Mouse (Mus musculus): ENCODE data around the gene B4galt7.

B4galt7 gene

GRCm38 (mm10) chr13:55600657-55601056 is 961 bp downstream of the B4galt7 start:
- peak; percentile 93 for DNase-seq

GRCm38 (mm10) chr13:55601611-55602010 is 1.9 kb downstream of the B4galt7 start:
- DNase-seq, result peak; percentile 95

- DNase-seq, result no peak
Observed at GRCm38 (mm10) chr13:55604606-55605005, 4.9 kb downstream of the B4galt7 start.

- DNase-seq, result peak; percentile 84
Observed at GRCm38 (mm10) chr13:55606899-55607623, 7.4 kb downstream of the B4galt7 start.

GRCm38 (mm10) chr13:55607624-55608006 is 7.9 kb downstream of the B4galt7 start:
- peak; percentile 80 for DNase-seq

- DNase-seq, result no peak
Observed at GRCm38 (mm10) chr13:55611996-55612395, 12.3 kb downstream of the B4galt7 start.

GRCm38 (mm10) chr13:55613471-55613870 is 13.8 kb downstream of the B4galt7 start:
- no peak for DNase-seq

- no peak for DNase-seq
Observed at GRCm38 (mm10) chr13:55619328-55619727, 19.6 kb downstream of the B4galt7 start.

GRCm38 (mm10) chr13:55620275-55620674 is 20.6 kb downstream of the B4galt7 start:
- peak; percentile 82 for DNase-seq

- DNase-seq, result peak; percentile 87
Observed at GRCm38 (mm10) chr13:55622156-55622648, 22.5 kb downstream of the B4galt7 start.

- peak; percentile 98 for DNase-seq
Observed at GRCm38 (mm10) chr13:55622649-55623541, 23.2 kb downstream of the B4galt7 start, which contains the start of gene Caml. Gene Caml, plus strand, starts transcription at chr13:55623005.

- DNase-seq, result peak; percentile 98
Observed at GRCm38 (mm10) chr13:55634639-55635127, 35.0 kb downstream of the B4galt7 start, which contains the start of gene Ddx46. Gene Ddx46, plus strand, starts transcription at chr13:55635027.

- no peak for DNase-seq
Observed at GRCm38 (mm10) chr13:55635146-55635571, 35.5 kb downstream of the B4galt7 start.

GRCm38 (mm10) chr13:55636185-55636983 is 36.7 kb downstream of the B4galt7 start:
- DNase-seq, result no peak

GRCm38 (mm10) chr13:55640480-55640879 is 40.8 kb downstream of the B4galt7 start:
- DNase-seq, result peak; percentile 93

GRCm38 (mm10) chr13:55644525-55644924 is 44.8 kb downstream of the B4galt7 start:
- DNase-seq, result no peak

- DNase-seq, result no peak
Observed at GRCm38 (mm10) chr13:55650098-55650497, 50.4 kb downstream of the B4galt7 start.

- DNase-seq, result no peak
Observed at GRCm38 (mm10) chr13:55650980-55651379, 51.3 kb downstream of the B4galt7 start.

Measured in heart, adult 11 months (tissue).